Mouse (Mus musculus) forebrain, postnatal 0 days (tissue): ENCODE results near the gene Cgnl1. TPM values are rescaled to one million over a fixed set of nuclear protein-coding genes. Genes with fewer than 3 reads are reported as not detected.

Experiments
- ATAC-seq: fragments of 200-750 bp; cut with Nextera tagmentation; 2 replicates; pipeline ENCODE4 v1.8.0; 2017; ENCODE audit warnings: mild to moderate bottlenecking, moderate library complexity
- DNase-seq: peaks from one replicate; pipeline ENCODE4 v3.0.0-alpha.2; 2015
- H3K27ac ChIP-seq: fragments of 300-500 bp; sonication (generic); 2 replicates; pipeline ENCODE4 v1.5.1; 2014; ENCODE audit warnings: low read depth, mild to moderate bottlenecking, antibody characterized with exemption, low read length, moderate library complexity, mixed read lengths
- H3K27me3 ChIP-seq: fragments of 300-500 bp; sonication (generic); 2 replicates; pipeline ENCODE4 v1.6.1; 2014; ENCODE audit warnings: mild to moderate bottlenecking, low read length, mixed read lengths; ENCODE audit not compliant: insufficient read depth
- H3K36me3 ChIP-seq: fragments of 300-500 bp; sonication (generic); 2 replicates; pipeline ENCODE4 v1.6.1; 2014; ENCODE audit warnings: mild to moderate bottlenecking, moderate library complexity; ENCODE audit not compliant: insufficient read depth
- H3K4me1 ChIP-seq: fragments of 300-500 bp; sonication (generic); 2 replicates; pipeline ENCODE4 v1.6.1; 2014; ENCODE audit warnings: antibody characterized with exemption; ENCODE audit not compliant: insufficient read depth
- H3K4me2 ChIP-seq: fragments of 300-500 bp; sonication (generic); 2 replicates; pipeline ENCODE4 v1.6.1; 2014; ENCODE audit warnings: low read depth, mild to moderate bottlenecking, moderate library complexity
- H3K4me3 ChIP-seq: fragments of 300-500 bp; sonication (generic); 2 replicates; pipeline ENCODE4 v1.5.1; 2014; ENCODE audit warnings: low read depth, low read length, mixed read lengths
- H3K9ac ChIP-seq: fragments of 300-500 bp; sonication (generic); 2 replicates; pipeline ENCODE4 v1.6.1; 2014; ENCODE audit warnings: mild to moderate bottlenecking
- H3K9me3 ChIP-seq: fragments of 300-500 bp; sonication (generic); 2 replicates; pipeline ENCODE4 v1.6.1; 2016; ENCODE audit warnings: low read length
- CTCF ChIP-seq: sonication (generic); IDR thresholded peaks from 2 replicates; pipeline ENCODE4 v1.5.1; 2016; ENCODE audit warnings: antibody characterized with exemption, control low read depth, low read depth
- WGBS: fragments of 180-500 bp; shearing (Covaris S2); extraction: QIAGEN DNeasy Blood & Tissue Kit; methylation state at CpG from one replicate; pipeline ENCODE4 v1.1.7; 2014; 5-methylcytosine and 5-hydroxymethylcytosine counted together
- polyA plus RNA-seq: library from polyadenylated mRNA; unstranded; fragments of >200 nt; fragmentation: Nextera tagmentation; extraction: Ambion mirVana; gene quantifications from 2 replicates; pipeline ENCODE4 v1.2.1, GENCODE M21; 2015
- total RNA-seq: library from RNA; depleted of rRNA; stranded (reverse); fragments of >200 nt; gene quantifications from 2 replicates; pipeline ENCODE4 v1.2.3, GENCODE M21; 2014

The Cgnl1 gene
- total and polyA plus RNA-seq, 2 experiments from 2014 or later, result 5.0 to 8.5 TPM

DNA sequence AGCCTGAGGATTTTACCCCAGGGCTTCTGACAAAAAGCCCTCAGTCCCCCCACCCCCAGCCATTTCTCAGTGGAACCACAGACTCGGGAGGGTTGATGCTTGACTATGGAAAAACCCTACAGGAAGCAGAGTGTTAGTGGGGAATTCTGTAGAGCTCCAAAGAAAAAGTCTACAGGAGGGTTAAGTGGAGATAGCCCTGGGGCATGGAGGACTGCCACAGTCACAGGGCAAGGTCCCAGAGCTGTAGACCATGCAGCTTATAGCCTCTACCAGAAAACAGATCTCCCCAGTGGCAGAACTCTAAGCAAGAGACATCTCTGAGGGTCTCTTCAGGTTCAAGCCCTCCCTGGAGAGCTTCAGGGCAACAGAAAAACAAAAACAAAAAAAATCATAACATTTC, 135.8 kb downstream of the Cgnl1 start:
- H3K4me1 ChIP-seq, result no peaks in the 10 kb centered on the region
- no peaks in the 10 kb centered on the region for H3K36me3 ChIP-seq
- TF ChIP-seq CTCF, result no peak
- H3K9me3 ChIP-seq, result no peaks in the 10 kb centered on the region
- no peaks in the 10 kb centered on the region for H3K27me3 ChIP-seq
- H3K4me2 ChIP-seq, result no peak overlapping the region
- H3K4me3 ChIP-seq, result no peak overlapping the region
- 73% methylated on average over 1 of the region's 1 CpGs for WGBS
- H3K27ac ChIP-seq, result no peak overlapping the region
- no peak for DNase-seq
- no peak overlapping the region for H3K9ac ChIP-seq
- no peak for ATAC-seq

DNA sequence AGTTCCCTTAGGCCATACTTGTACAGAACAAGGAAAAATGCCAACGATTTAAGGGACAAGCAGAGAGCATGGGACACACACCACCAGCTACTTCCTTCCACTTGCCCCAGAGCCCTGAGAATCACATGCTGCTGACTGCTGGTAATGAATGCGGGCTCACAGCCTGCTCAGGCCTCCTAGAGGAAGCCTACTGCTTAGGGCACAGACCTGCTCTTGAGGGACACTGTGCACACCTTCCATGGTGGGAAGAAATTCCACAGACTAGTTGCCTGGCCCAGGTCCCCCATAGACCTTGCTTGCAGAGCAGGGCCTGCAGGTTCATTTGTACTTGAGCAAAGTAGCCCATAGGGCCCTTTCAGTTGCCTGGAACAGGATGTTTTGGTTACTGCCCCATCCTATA, 136.5 kb downstream of the Cgnl1 start:
- Histone ChIP-seq H3K9ac (no peak overlapping the region), H3K4me3 (no peak overlapping the region), H3K4me1 (no peaks in the 10 kb centered on the region), H3K9me3 (no peaks in the 10 kb centered on the region), H3K27me3 (no peaks in the 10 kb centered on the region), H3K27ac (no peak overlapping the region), H3K4me2 (no peak overlapping the region), H3K36me3 (no peaks in the 10 kb centered on the region)
- DNase-seq (no peak), ATAC-seq (no peak)
- TF ChIP-seq CTCF, result no peak
- 89% methylated on average over 2 of the region's 2 CpGs for WGBS

DNA sequence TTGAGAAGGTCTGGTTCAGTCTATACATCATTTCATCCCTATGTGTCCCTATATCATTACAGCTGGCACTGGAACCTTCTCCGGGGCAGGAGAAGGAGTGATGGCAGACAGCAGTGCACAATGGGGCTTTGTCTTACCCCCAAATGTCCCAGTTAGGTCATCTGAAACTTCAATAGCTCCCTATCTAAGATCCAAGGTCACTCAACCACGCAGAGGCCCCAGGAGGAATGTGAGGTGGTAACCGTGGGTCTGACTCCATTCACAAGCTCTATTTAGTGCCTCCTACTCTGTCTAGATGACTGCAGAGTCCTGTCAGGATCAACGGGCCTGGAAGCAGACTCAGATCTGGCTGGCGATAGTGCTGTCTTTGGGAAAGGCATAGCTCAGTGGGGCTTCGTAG, 142.5 kb downstream of the Cgnl1 start:
- no peak for TF ChIP-seq CTCF
- Histone ChIP-seq H3K36me3 (no peaks in the 10 kb centered on the region), H3K27ac (no peak overlapping the region), H3K4me1 (no peaks in the 10 kb centered on the region), H3K4me2 (no peak overlapping the region), H3K9me3 (no peaks in the 10 kb centered on the region), H3K9ac (no peak overlapping the region), H3K4me3 (no peak overlapping the region), H3K27me3 (no peaks in the 10 kb centered on the region)
- no peak for DNase-seq
- ATAC-seq, result no peak
- WGBS, result 50% methylated on average over 6 of the region's 6 CpGs

DNA sequence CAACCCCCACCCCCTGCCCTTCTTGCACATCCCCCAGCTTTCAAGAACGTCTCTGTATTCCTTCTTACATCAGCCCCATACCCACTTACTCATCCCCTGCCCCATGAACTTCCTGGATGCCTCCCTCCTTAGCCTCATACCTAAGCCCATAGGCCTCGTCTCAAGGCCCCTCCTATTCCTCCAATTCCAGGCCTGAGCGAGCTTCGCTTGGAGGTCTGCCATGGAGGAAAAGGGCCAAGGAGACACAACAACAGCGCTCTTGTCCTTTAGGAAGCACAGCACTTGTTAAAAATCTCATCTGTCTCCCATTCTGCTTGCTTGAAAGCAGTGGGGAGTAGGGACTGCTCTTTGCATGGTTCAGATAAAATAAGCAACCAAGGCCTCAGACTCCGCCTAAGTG, 143.1 kb downstream of the Cgnl1 start:
- no peak overlapping the region for H3K9ac ChIP-seq
- ATAC-seq (no peak), DNase-seq (no peak)
- no peak for TF ChIP-seq CTCF
- no peak overlapping the region for H3K27ac ChIP-seq
- no peaks in the 10 kb centered on the region for H3K9me3 ChIP-seq
- H3K27me3 ChIP-seq, result no peaks in the 10 kb centered on the region
- no peaks in the 10 kb centered on the region for H3K4me1 ChIP-seq
- 61% methylated on average over 6 of the region's 6 CpGs for WGBS
- no peak overlapping the region for H3K4me3 ChIP-seq
- H3K36me3 ChIP-seq, result no peaks in the 10 kb centered on the region
- no peak overlapping the region for H3K4me2 ChIP-seq

DNA sequence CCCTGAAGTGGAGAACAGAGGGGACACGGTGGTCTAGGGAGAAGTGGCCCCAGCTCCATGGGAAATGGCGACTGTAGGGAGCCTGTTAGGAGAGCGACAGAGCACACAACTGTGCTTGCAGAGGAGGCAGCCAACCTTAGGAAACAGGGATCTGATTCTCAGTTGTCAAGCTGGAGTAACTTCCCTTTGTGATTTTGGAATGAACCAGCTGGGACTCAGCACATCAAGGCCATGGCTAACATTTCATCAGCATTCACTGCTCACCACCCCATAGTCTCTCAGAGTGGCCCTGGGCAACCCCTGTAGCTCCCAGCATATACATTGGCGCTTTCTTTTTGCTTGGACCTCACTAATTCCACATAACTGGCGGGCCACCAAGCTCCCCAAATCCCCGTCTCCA, 145.4 kb downstream of the Cgnl1 start:
- Histone ChIP-seq H3K4me2 (no peak overlapping the region), H3K4me1 (no peaks in the 10 kb centered on the region)

DNA sequence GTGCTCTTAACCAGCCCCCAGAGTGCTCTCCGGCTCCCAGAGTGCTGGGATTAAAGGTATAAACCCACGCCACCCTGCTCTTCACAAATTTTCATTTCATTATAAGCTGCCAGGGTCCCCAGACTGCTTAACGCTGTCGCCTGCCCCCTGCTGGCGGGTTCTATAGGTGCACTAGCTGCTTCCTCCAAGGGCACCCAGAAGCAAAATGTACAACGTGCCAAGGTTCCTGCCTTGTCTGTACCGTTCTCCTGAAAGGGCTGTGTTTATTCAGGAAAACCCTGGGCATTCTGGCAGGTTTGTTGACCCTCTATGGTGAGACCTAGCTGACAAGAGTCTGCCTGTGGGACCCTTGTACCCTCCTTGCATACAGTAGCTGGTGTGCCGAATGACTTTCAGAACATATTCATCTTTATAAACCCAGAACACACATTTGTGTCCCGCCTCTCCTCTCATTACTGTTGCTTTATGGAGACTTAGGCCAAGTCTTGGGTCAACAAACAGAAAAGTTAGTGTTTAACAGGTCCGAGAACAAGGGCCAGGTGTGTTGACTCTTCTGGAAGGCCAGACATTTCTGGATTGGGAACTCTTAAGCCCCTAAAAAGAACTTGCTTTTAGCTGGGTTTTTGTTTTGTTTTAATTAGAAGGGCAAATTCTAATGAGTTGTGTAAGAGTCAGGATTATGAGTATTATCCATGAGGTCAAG, 146.5 kb downstream of the Cgnl1 start:
- H3K27ac ChIP-seq, result no peak overlapping the region
- no peaks in the 10 kb centered on the region for H3K4me1 ChIP-seq
- no peaks in the 10 kb centered on the region for H3K9me3 ChIP-seq
- no peak overlapping the region for H3K9ac ChIP-seq
- DNase-seq (peak; percentile 50), ATAC-seq (no peak)
- WGBS, result 43% methylated on average over 10 of the region's 10 CpGs
- no peak overlapping the region for H3K4me2 ChIP-seq
- peak; percentile 61 for TF ChIP-seq CTCF
- H3K4me3 ChIP-seq, result no peak overlapping the region
- H3K27me3 ChIP-seq, result no peaks in the 10 kb centered on the region
- no peaks in the 10 kb centered on the region for H3K36me3 ChIP-seq

More for the DNA sequence above, 145.4 kb downstream of the Cgnl1 start:
- H3K27ac ChIP-seq, result no peak overlapping the region
- TF ChIP-seq CTCF, result no peak
- 79% methylated on average over 6 of the region's 6 CpGs for WGBS
- no peak for DNase-seq
- H3K9ac ChIP-seq, result no peak overlapping the region
- no peak for ATAC-seq
- no peaks in the 10 kb centered on the region for H3K36me3 ChIP-seq
- H3K27me3 ChIP-seq, result no peaks in the 10 kb centered on the region
- no peak overlapping the region for H3K4me3 ChIP-seq
- H3K9me3 ChIP-seq, result no peaks in the 10 kb centered on the region

DNA sequence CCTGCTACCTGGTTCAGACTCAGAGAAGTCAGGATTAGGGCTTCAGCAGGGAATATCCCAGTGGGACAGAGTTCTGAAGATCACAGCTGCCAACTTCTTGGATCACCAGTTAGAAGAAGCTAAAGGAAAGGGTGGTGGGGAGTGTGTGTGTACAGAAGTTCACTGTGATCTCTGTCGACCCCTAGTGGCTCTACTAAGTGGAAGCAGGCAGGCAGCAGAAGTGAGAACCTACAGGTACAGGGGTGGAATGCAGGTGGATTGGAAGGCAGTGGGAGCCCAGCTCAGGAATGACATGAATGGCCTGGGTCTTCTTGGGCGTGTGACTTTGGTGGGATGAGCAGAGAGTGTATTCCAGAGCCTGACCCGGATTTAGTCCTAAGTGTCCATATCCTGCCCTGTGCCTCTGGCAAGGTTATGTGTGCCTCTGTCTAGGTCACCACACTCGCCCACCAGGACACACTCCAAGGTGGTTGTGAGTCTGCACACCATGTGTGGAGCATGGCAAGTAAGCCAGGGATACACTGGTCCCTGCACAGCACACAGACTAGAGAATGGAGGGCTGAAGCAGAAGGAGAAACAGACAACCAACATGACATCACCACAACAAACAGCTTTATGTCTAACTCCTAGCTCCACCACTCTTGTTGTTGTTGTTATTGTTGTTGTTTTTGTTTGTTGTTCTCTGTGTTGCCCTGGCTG, 147.4 kb downstream of the Cgnl1 start:
- ATAC-seq (peak; percentile 85), DNase-seq (peak; percentile 68)
- TF ChIP-seq CTCF, result peak; percentile 91
- no peaks in the 10 kb centered on the region for H3K9me3 ChIP-seq
- no peak overlapping the region for H3K4me2 ChIP-seq
- H3K4me3 ChIP-seq, result no peak overlapping the region
- no peaks in the 10 kb centered on the region for H3K36me3 ChIP-seq
- H3K27me3 ChIP-seq, result no peaks in the 10 kb centered on the region
- 38% methylated on average over 4 of the region's 4 CpGs for WGBS
- H3K4me1 ChIP-seq, result no peaks in the 10 kb centered on the region
- H3K27ac ChIP-seq, result no peak overlapping the region
- no peak overlapping the region for H3K9ac ChIP-seq
